Mouse (Mus musculus) forebrain, embryonic 15.5 days (tissue): ENCODE results near the gene Krtap5-2. TPM values are rescaled to one million over a fixed set of nuclear protein-coding genes. Genes with fewer than 3 reads are reported as not detected.
"Not testable (repeated sequence)": the region's sequence is repeated elsewhere in the genome, so short reads cannot be mapped to it uniquely, and the experiment has no call there.

Source experiments
- ATAC-seq: fragments of 200-750 bp; cut with Nextera tagmentation; replicated peaks from 2 replicates; pipeline ENCODE4 v1.8.0; 2017; ENCODE audit warnings: mild to moderate bottlenecking, moderate TSS enrichment, moderate library complexity
- H3K27ac ChIP-seq: fragments of 300-500 bp; sonication (generic); replicated peaks from 2 replicates; pipeline ENCODE4 v1.5.1; 2015; ENCODE audit warnings: mild to moderate bottlenecking, inconsistent platforms
- H3K27me3 ChIP-seq: fragments of 300-500 bp; sonication (generic); 2 replicates; pipeline ENCODE4 v1.6.1; 2015; ENCODE audit warnings: inconsistent platforms
- H3K36me3 ChIP-seq: fragments of 300-500 bp; sonication (generic); 2 replicates; pipeline ENCODE4 v1.6.1; 2015; ENCODE audit warnings: mild to moderate bottlenecking, inconsistent platforms
- H3K4me1 ChIP-seq: fragments of 300-500 bp; sonication (generic); 2 replicates; pipeline ENCODE4 v1.6.1; 2015; ENCODE audit warnings: inconsistent platforms
- H3K4me2 ChIP-seq: fragments of 300-500 bp; sonication (generic); replicated peaks from 2 replicates; pipeline ENCODE4 v1.6.1; 2015; ENCODE audit warnings: mild to moderate bottlenecking, inconsistent platforms
- H3K4me3 ChIP-seq: fragments of 300-500 bp; sonication (generic); 2 replicates; pipeline ENCODE4 v1.5.1; 2015; ENCODE audit warnings: mild to moderate bottlenecking, inconsistent platforms
- H3K9ac ChIP-seq: fragments of 300-500 bp; sonication (generic); replicated peaks from 2 replicates; pipeline ENCODE4 v1.6.1; 2015; ENCODE audit warnings: mild to moderate bottlenecking, inconsistent platforms
- H3K9me3 ChIP-seq: fragments of 300-500 bp; sonication (generic); 2 replicates; pipeline ENCODE4 v1.6.1; 2016; ENCODE audit warnings: inconsistent platforms
- WGBS: fragments of 180-500 bp; shearing (Covaris S2); methylation state at CpG from one replicate; pipeline ENCODE4 v1.1.7; 2015; ENCODE audit warnings: mixed read lengths; 5-methylcytosine and 5-hydroxymethylcytosine counted together
- polyA plus RNA-seq: library from polyadenylated mRNA; unstranded; fragments of >200 nt; fragmentation: Nextera tagmentation; extraction: Ambion mirVana; gene quantifications from 2 replicates; pipeline ENCODE4 v1.2.1, GENCODE M21; 2015

Krtap5-2 gene
- polyA plus RNA-seq, 1 experiment from 2014 or later, result not detected

- H3K27me3 ChIP-seq, H3K9ac ChIP-seq, H3K4me1 ChIP-seq, H3K27ac ChIP-seq, ATAC-seq, H3K4me3 ChIP-seq, H3K4me2 ChIP-seq, H3K36me3 ChIP-seq, H3K9me3 ChIP-seq: not testable (repeated sequence)
Observed at GRCm38 (mm10) chr7:142165639-142166038, 10.2 kb downstream of the Krtap5-2 start, which contains the start of gene Gm4553. Gm4553 (minus strand) TSS chr7:142165739.

GRCm38 (mm10) chr7:142159366-142159765 lies 16.4 kb downstream of the Krtap5-2 start:
- Histone ChIP-seq H3K9me3 (no peaks in the 10 kb centered on the region), H3K27ac (no peak overlapping the region)
- WGBS, result 87% methylated on average over 3 of the region's 3 CpGs

GRCm38 (mm10) chr7:142157013-142157412 lies 18.8 kb downstream of the Krtap5-2 start, which contains the start of gene Gm29735:
Gm29735 (minus strand) TSS chr7:142157113.
- H3K4me3 ChIP-seq, H3K9me3 ChIP-seq, H3K9ac ChIP-seq, H3K4me1 ChIP-seq, H3K4me2 ChIP-seq, ATAC-seq, H3K27ac ChIP-seq, H3K27me3 ChIP-seq, H3K36me3 ChIP-seq: not testable (repeated sequence)
- 53% methylated on average over 2 of the region's 2 CpGs for WGBS

More at GRCm38 (mm10) chr7:142159366-142159765, 16.4 kb downstream of the Krtap5-2 start:
- Histone ChIP-seq H3K4me1 (no peaks in the 10 kb centered on the region), H3K36me3 (no peaks in the 10 kb centered on the region), H3K4me3 (no peak overlapping the region), H3K9ac (no peak overlapping the region), H3K27me3 (no peaks in the 10 kb centered on the region), H3K4me2 (no peak overlapping the region)
- ATAC-seq, result no peak

- Histone ChIP-seq H3K36me3 (no peaks in the 10 kb centered on the region), H3K4me3 (no peak overlapping the region), H3K4me1 (no peaks in the 10 kb centered on the region), H3K27ac (no peak overlapping the region), H3K4me2 (no peak overlapping the region), H3K9me3 (no peaks in the 10 kb centered on the region), H3K27me3 (no peaks in the 10 kb centered on the region), H3K9ac (no peak overlapping the region)
- WGBS, result 48% methylated on average over 1 of the region's 1 CpGs
- no peak for ATAC-seq
Observed at GRCm38 (mm10) chr7:142155308-142155707, 20.5 kb downstream of the Krtap5-2 start.

GRCm38 (mm10) chr7:142152191-142152590 lies 23.6 kb downstream of the Krtap5-2 start:
- Histone ChIP-seq H3K4me3 (no peak overlapping the region), H3K9ac (no peak overlapping the region), H3K4me2 (no peak overlapping the region), H3K4me1 (no peaks in the 10 kb centered on the region), H3K36me3 (no peaks in the 10 kb centered on the region), H3K27me3 (no peaks in the 10 kb centered on the region), H3K9me3 (no peaks in the 10 kb centered on the region), H3K27ac (no peak overlapping the region)
- WGBS, result 85% methylated on average over 4 of the region's 4 CpGs
- ATAC-seq, result no peak

GRCm38 (mm10) chr7:142148633-142149032 lies 27.2 kb downstream of the Krtap5-2 start:
- ATAC-seq, result no peak
- no peaks in the 10 kb centered on the region for H3K9me3 ChIP-seq
- H3K36me3 ChIP-seq, result no peaks in the 10 kb centered on the region
- H3K27ac ChIP-seq, result no peak overlapping the region
- no peak overlapping the region for H3K4me3 ChIP-seq
- H3K27me3 ChIP-seq, result no peaks in the 10 kb centered on the region
- H3K4me1 ChIP-seq, result no peaks in the 10 kb centered on the region
- H3K9ac ChIP-seq, result no peak overlapping the region
- no peak overlapping the region for H3K4me2 ChIP-seq

GRCm38 (mm10) chr7:142146033-142146432 lies 29.8 kb downstream of the Krtap5-2 start:
- WGBS, result 0% methylated on average over 1 of the region's 1 CpGs
- no peak for ATAC-seq
- H3K36me3 ChIP-seq, result no peaks in the 10 kb centered on the region
- H3K9me3 ChIP-seq, result no peaks in the 10 kb centered on the region
- H3K4me1 ChIP-seq, result no peaks in the 10 kb centered on the region
- H3K4me2 ChIP-seq, result no peak overlapping the region
- no peak overlapping the region for H3K9ac ChIP-seq
- H3K27ac ChIP-seq, result no peak overlapping the region
- no peak overlapping the region for H3K4me3 ChIP-seq
- no peaks in the 10 kb centered on the region for H3K27me3 ChIP-seq

GRCm38 (mm10) chr7:142145413-142145940 lies 30.3 kb downstream of the Krtap5-2 start:
- H3K4me1 ChIP-seq, result no peaks in the 10 kb centered on the region
- H3K9ac ChIP-seq, result no peak overlapping the region
- no peak overlapping the region for H3K4me3 ChIP-seq
- no peak overlapping the region for H3K27ac ChIP-seq
- ATAC-seq, result no peak
- H3K36me3 ChIP-seq, result no peaks in the 10 kb centered on the region
- no peaks in the 10 kb centered on the region for H3K27me3 ChIP-seq
- H3K4me2 ChIP-seq, result no peak overlapping the region
- 49% methylated on average over 4 of the region's 4 CpGs for WGBS
- H3K9me3 ChIP-seq, result no peaks in the 10 kb centered on the region

GRCm38 (mm10) chr7:142144507-142144906 lies 31.3 kb downstream of the Krtap5-2 start, which contains the start of gene Gm45337:
Gm45337 (minus strand) TSS chr7:142144607.
- Histone ChIP-seq H3K36me3 (no peaks in the 10 kb centered on the region), H3K9ac (no peak within 1 kb of the TSS), H3K4me2 (no peak within 1 kb of the TSS), H3K4me1 (no peaks in the 10 kb centered on the region), H3K27ac (no peak within 1 kb of the TSS), H3K4me3 (no peak within 1 kb of the TSS), H3K9me3 (no peaks in the 10 kb centered on the region), H3K27me3 (no peaks in the 10 kb centered on the region)
- no peak for ATAC-seq
- 71% methylated on average over 1 of the region's 1 CpGs for WGBS

GRCm38 (mm10) chr7:142143506-142144010 lies 32.2 kb downstream of the Krtap5-2 start:
- H3K36me3 ChIP-seq, H3K27ac ChIP-seq, H3K27me3 ChIP-seq, H3K4me2 ChIP-seq, ATAC-seq, H3K9me3 ChIP-seq, H3K4me1 ChIP-seq, H3K4me3 ChIP-seq, H3K9ac ChIP-seq: not testable (repeated sequence)
- 65% methylated on average over 1 of the region's 1 CpGs for WGBS

GRCm38 (mm10) chr7:142140696-142141095 lies 35.1 kb downstream of the Krtap5-2 start:
- no peak overlapping the region for H3K9ac ChIP-seq
- ATAC-seq, result no peak
- H3K4me2 ChIP-seq, result no peak overlapping the region
- no peak overlapping the region for H3K27ac ChIP-seq
- H3K36me3 ChIP-seq, result no peaks in the 10 kb centered on the region
- H3K4me1 ChIP-seq, result no peaks in the 10 kb centered on the region
- no peaks in the 10 kb centered on the region for H3K9me3 ChIP-seq
- H3K27me3 ChIP-seq, result no peaks in the 10 kb centered on the region
- H3K4me3 ChIP-seq, result no peak overlapping the region
- WGBS, result 32% methylated on average over 1 of the region's 1 CpGs

GRCm38 (mm10) chr7:142135934-142136333 lies 39.9 kb downstream of the Krtap5-2 start, which contains the start of gene Gm39115:
Gm39115 (minus strand) TSS chr7:142136034.
- WGBS, result 49% methylated on average over 2 of the region's 2 CpGs
- not testable (repeated sequence) for H3K27ac ChIP-seq, H3K4me3 ChIP-seq, H3K9me3 ChIP-seq, H3K9ac ChIP-seq, H3K36me3 ChIP-seq, ATAC-seq, H3K4me2 ChIP-seq, H3K4me1 ChIP-seq, H3K27me3 ChIP-seq
